Mouse (Mus musculus): ENCODE results near the gene Trim44. TPM values are rescaled to one million over a fixed set of nuclear protein-coding genes. Genes with fewer than 3 reads are reported as not detected.

The Trim44 gene
- polyA plus RNA-seq, 1 experiment from 2014 or later: 16.2 TPM

- no peak overlapping the region for H3K9ac ChIP-seq (ENCODE audit: low read length)
- H3K4me3 ChIP-seq (replicated peaks; ENCODE audit: low read length): no peak overlapping the region
- 51% methylated on average over 1 of the region's 1 CpGs for WGBS
- H3K36me3 ChIP-seq (ENCODE audit: control insufficient read depth, insufficient read depth, low read length): no peaks in the 10 kb centered on the region
- peaks cover 15% of the 10 kb centered on the region for H3K4me1 ChIP-seq (ENCODE audit: control insufficient read depth, insufficient read depth, low read length)
- H3K9me3 ChIP-seq (replicated peaks; ENCODE audit: control insufficient read depth, low read length): no peaks in the 10 kb centered on the region
- H3K4me2 ChIP-seq (ENCODE audit: low read depth, low read length): no peak overlapping the region
- no peak for ATAC-seq (ENCODE audit: insufficient read depth, low FRiP score)
- no peaks in the 10 kb centered on the region for H3K27me3 ChIP-seq (ENCODE audit: control insufficient read depth, insufficient read depth, low read length)
- no peak overlapping the region for H3K27ac ChIP-seq (ENCODE audit: low read length)
Observed at GRCm38 (mm10) chr2:102396493-102396892, 11.1 kb downstream of the Trim44 start.

- H3K27ac ChIP-seq (ENCODE audit: low read length): no peak overlapping the region
- no peaks in the 10 kb centered on the region for H3K9me3 ChIP-seq (replicated peaks; ENCODE audit: control insufficient read depth, low read length)
- H3K4me1 ChIP-seq (ENCODE audit: control insufficient read depth, insufficient read depth, low read length): no peaks in the 10 kb centered on the region
- H3K4me2 ChIP-seq (ENCODE audit: low read depth, low read length): no peak overlapping the region
- H3K27me3 ChIP-seq (ENCODE audit: control insufficient read depth, insufficient read depth, low read length): no peaks in the 10 kb centered on the region
- ATAC-seq (ENCODE audit: insufficient read depth, low FRiP score): no peak
- no peak overlapping the region for H3K9ac ChIP-seq (ENCODE audit: low read length)
- H3K36me3 ChIP-seq (ENCODE audit: control insufficient read depth, insufficient read depth, low read length): no peaks in the 10 kb centered on the region
- WGBS: 90% methylated on average over 1 of the region's 1 CpGs
- no peak overlapping the region for H3K4me3 ChIP-seq (replicated peaks; ENCODE audit: low read length)
Observed at GRCm38 (mm10) chr2:102393457-102393856, 14.2 kb downstream of the Trim44 start.

- H3K36me3 ChIP-seq (ENCODE audit: control insufficient read depth, insufficient read depth, low read length): no peaks in the 10 kb centered on the region
- H3K4me1 ChIP-seq (ENCODE audit: control insufficient read depth, insufficient read depth, low read length): peaks cover 15% of the 10 kb centered on the region
- H3K27me3 ChIP-seq (ENCODE audit: control insufficient read depth, insufficient read depth, low read length): no peaks in the 10 kb centered on the region
- no peak for ATAC-seq (ENCODE audit: insufficient read depth, low FRiP score)
- no peak overlapping the region for H3K27ac ChIP-seq (ENCODE audit: low read length)
- H3K9me3 ChIP-seq (replicated peaks; ENCODE audit: control insufficient read depth, low read length): no peaks in the 10 kb centered on the region
- H3K4me2 ChIP-seq (ENCODE audit: low read depth, low read length): no peak overlapping the region
- H3K9ac ChIP-seq (ENCODE audit: low read length): no peak overlapping the region
- H3K4me3 ChIP-seq (replicated peaks; ENCODE audit: low read length): no peak overlapping the region
Observed at GRCm38 (mm10) chr2:102385328-102385902, 22.2 kb downstream of the Trim44 start.

GRCm38 (mm10) chr2:102384496-102384895 lies 23.1 kb downstream of the Trim44 start:
- H3K4me2 ChIP-seq (ENCODE audit: low read depth, low read length): no peak overlapping the region
- no peak overlapping the region for H3K27ac ChIP-seq (ENCODE audit: low read length)
- no peaks in the 10 kb centered on the region for H3K9me3 ChIP-seq (replicated peaks; ENCODE audit: control insufficient read depth, low read length)
- 59% methylated on average over 1 of the region's 1 CpGs for WGBS
- no peaks in the 10 kb centered on the region for H3K36me3 ChIP-seq (ENCODE audit: control insufficient read depth, insufficient read depth, low read length)
- H3K4me1 ChIP-seq (ENCODE audit: control insufficient read depth, insufficient read depth, low read length): peaks cover 15% of the 10 kb centered on the region
- no peak for ATAC-seq (ENCODE audit: insufficient read depth, low FRiP score)
- no peak overlapping the region for H3K4me3 ChIP-seq (replicated peaks; ENCODE audit: low read length)
- H3K27me3 ChIP-seq (ENCODE audit: control insufficient read depth, insufficient read depth, low read length): no peaks in the 10 kb centered on the region
- no peak overlapping the region for H3K9ac ChIP-seq (ENCODE audit: low read length)

GRCm38 (mm10) chr2:102384057-102384456 lies 23.6 kb downstream of the Trim44 start:
- Histone ChIP-seq H3K4me2 (ENCODE audit: low read depth, low read length) (no peak overlapping the region), H3K9ac (ENCODE audit: low read length) (no peak overlapping the region; the same call in 1 of the 2 replicates), H3K36me3 (ENCODE audit: control insufficient read depth, insufficient read depth, low read length) (no peaks in the 10 kb centered on the region), H3K27me3 (ENCODE audit: control insufficient read depth, insufficient read depth, low read length) (no peaks in the 10 kb centered on the region), H3K9me3 (replicated peaks; ENCODE audit: control insufficient read depth, low read length) (no peaks in the 10 kb centered on the region), H3K27ac (ENCODE audit: low read length) (no peak overlapping the region), H3K4me3 (replicated peaks; ENCODE audit: low read length) (no peak overlapping the region), H3K4me1 (ENCODE audit: control insufficient read depth, insufficient read depth, low read length) (peaks cover 15% of the 10 kb centered on the region)
- 50% methylated on average over 2 of the region's 2 CpGs for WGBS
- no peak for ATAC-seq (ENCODE audit: insufficient read depth, low FRiP score)

- Histone ChIP-seq H3K4me2 (ENCODE audit: low read depth, low read length) (no peak overlapping the region), H3K36me3 (ENCODE audit: control insufficient read depth, insufficient read depth, low read length) (no peaks in the 10 kb centered on the region), H3K9me3 (replicated peaks; ENCODE audit: control insufficient read depth, low read length) (no peaks in the 10 kb centered on the region), H3K4me1 (ENCODE audit: control insufficient read depth, insufficient read depth, low read length) (peaks cover 15% of the 10 kb centered on the region), H3K27ac (ENCODE audit: low read length) (no peak overlapping the region), H3K9ac (ENCODE audit: low read length) (no peak overlapping the region), H3K4me3 (replicated peaks; ENCODE audit: low read length) (no peak overlapping the region), H3K27me3 (ENCODE audit: control insufficient read depth, insufficient read depth, low read length) (no peaks in the 10 kb centered on the region)
- 65% methylated on average over 3 of the region's 3 CpGs for WGBS
- no peak for ATAC-seq (ENCODE audit: insufficient read depth, low FRiP score)
Observed at GRCm38 (mm10) chr2:102383069-102383834, 24.4 kb downstream of the Trim44 start.

- Histone ChIP-seq H3K9me3 (replicated peaks; ENCODE audit: control insufficient read depth, low read length) (no peaks in the 10 kb centered on the region), H3K4me1 (ENCODE audit: control insufficient read depth, insufficient read depth, low read length) (peaks cover 15% of the 10 kb centered on the region), H3K9ac (ENCODE audit: low read length) (no peak overlapping the region), H3K27me3 (ENCODE audit: control insufficient read depth, insufficient read depth, low read length) (no peaks in the 10 kb centered on the region), H3K36me3 (ENCODE audit: control insufficient read depth, insufficient read depth, low read length) (no peaks in the 10 kb centered on the region), H3K4me2 (ENCODE audit: low read depth, low read length) (no peak overlapping the region), H3K4me3 (replicated peaks; ENCODE audit: low read length) (no peak overlapping the region), H3K27ac (ENCODE audit: low read length) (no peak overlapping the region)
- no peak for ATAC-seq (ENCODE audit: insufficient read depth, low FRiP score)
- WGBS: 58% methylated on average over 3 of the region's 3 CpGs
Observed at GRCm38 (mm10) chr2:102382519-102382918, 25.1 kb downstream of the Trim44 start.

GRCm38 (mm10) chr2:102380581-102380980 lies 27.0 kb downstream of the Trim44 start:
- H3K4me3 ChIP-seq (replicated peaks; ENCODE audit: low read length): no peak overlapping the region
- no peaks in the 10 kb centered on the region for H3K9me3 ChIP-seq (replicated peaks; ENCODE audit: control insufficient read depth, low read length)
- no peak overlapping the region for H3K9ac ChIP-seq (ENCODE audit: low read length)
- H3K4me1 ChIP-seq (ENCODE audit: control insufficient read depth, insufficient read depth, low read length): peaks cover 15% of the 10 kb centered on the region
- no peak for ATAC-seq (ENCODE audit: insufficient read depth, low FRiP score)
- no peak overlapping the region for H3K4me2 ChIP-seq (ENCODE audit: low read depth, low read length)
- no peaks in the 10 kb centered on the region for H3K36me3 ChIP-seq (ENCODE audit: control insufficient read depth, insufficient read depth, low read length)
- H3K27ac ChIP-seq (ENCODE audit: low read length): no peak overlapping the region
- H3K27me3 ChIP-seq (ENCODE audit: control insufficient read depth, insufficient read depth, low read length): no peaks in the 10 kb centered on the region
- WGBS: 86% methylated on average over 2 of the region's 2 CpGs

- no peak overlapping the region for H3K9ac ChIP-seq (ENCODE audit: low read length)
- H3K4me2 ChIP-seq (ENCODE audit: low read depth, low read length): no peak overlapping the region
- no peaks in the 10 kb centered on the region for H3K36me3 ChIP-seq (ENCODE audit: control insufficient read depth, insufficient read depth, low read length)
- no peaks in the 10 kb centered on the region for H3K27me3 ChIP-seq (ENCODE audit: control insufficient read depth, insufficient read depth, low read length)
- no peak for ATAC-seq (ENCODE audit: insufficient read depth, low FRiP score)
- no peak overlapping the region for H3K27ac ChIP-seq (ENCODE audit: low read length)
- no peaks in the 10 kb centered on the region for H3K9me3 ChIP-seq (replicated peaks; ENCODE audit: control insufficient read depth, low read length)
- no peak overlapping the region for H3K4me3 ChIP-seq (replicated peaks; ENCODE audit: low read length)
- H3K4me1 ChIP-seq (ENCODE audit: control insufficient read depth, insufficient read depth, low read length): peaks cover 7% of the 10 kb centered on the region; the same call in 1 of the 2 replicates
- 80% methylated on average over 1 of the region's 1 CpGs for WGBS
Observed at GRCm38 (mm10) chr2:102378928-102379327, 28.7 kb downstream of the Trim44 start.
